Mouse (Mus musculus) CD4-positive helper T cell, adult 2 months (primary cell): ENCODE measurements around the gene Ppp1r18.

Experiments used
- DNase-seq: peaks from one replicate; pipeline ENCODE4 v3.0.0-alpha.2; 2012; ENCODE audit warnings: low read depth, missing footprints, low spot score

The Ppp1r18 gene

GRCm38 (mm10) chr17:35865481-35866280 is at the start of gene Ppp1r18:
Ppp1r18 (plus strand) TSS chr17:35865593.
- peak; percentile 66 for DNase-seq

- DNase-seq, result no peak
Measured at GRCm38 (mm10) chr17:35815836-35816235, 49.6 kb upstream of the Ppp1r18 start.

- no peak for DNase-seq
Measured at GRCm38 (mm10) chr17:35816686-35817085, 48.7 kb upstream of the Ppp1r18 start.

- DNase-seq, result no peak
Measured at GRCm38 (mm10) chr17:35817226-35817625, 48.2 kb upstream of the Ppp1r18 start.

- DNase-seq, result no peak
Measured at GRCm38 (mm10) chr17:35820111-35820510, 45.3 kb upstream of the Ppp1r18 start.

- DNase-seq, result peak; percentile 59
Measured at GRCm38 (mm10) chr17:35821439-35822430, 43.7 kb upstream of the Ppp1r18 start, which contains the start of gene Ier3. Ier3 (plus strand) TSS chr17:35821684.

GRCm38 (mm10) chr17:35822564-35822963 is 42.8 kb upstream of the Ppp1r18 start:
- no peak for DNase-seq

- peak; percentile 88 for DNase-seq
Measured at GRCm38 (mm10) chr17:35822964-35823937, 42.1 kb upstream of the Ppp1r18 start, which contains the start of gene Flot1. Flot1 (plus strand) TSS chr17:35823230.

- no peak for DNase-seq
Measured at GRCm38 (mm10) chr17:35824402-35824801, 41.0 kb upstream of the Ppp1r18 start.

GRCm38 (mm10) chr17:35825109-35825850 is 40.1 kb upstream of the Ppp1r18 start:
- DNase-seq, result no peak

- peak; percentile 89 for DNase-seq
Measured at GRCm38 (mm10) chr17:35829737-35830136, 35.7 kb upstream of the Ppp1r18 start.

- no peak for DNase-seq
Measured at GRCm38 (mm10) chr17:35832400-35833238, 32.8 kb upstream of the Ppp1r18 start.

GRCm38 (mm10) chr17:35833239-35833751 is 32.1 kb upstream of the Ppp1r18 start:
- DNase-seq, result no peak

- DNase-seq, result no peak
Measured at GRCm38 (mm10) chr17:35833894-35834293, 31.5 kb upstream of the Ppp1r18 start.

GRCm38 (mm10) chr17:35834696-35835422 is 30.5 kb upstream of the Ppp1r18 start:
- peak; percentile 26 for DNase-seq

- no peak for DNase-seq
Measured at GRCm38 (mm10) chr17:35835424-35836140, 29.8 kb upstream of the Ppp1r18 start.

GRCm38 (mm10) chr17:35836178-35836965 is 29.0 kb upstream of the Ppp1r18 start:
- DNase-seq, result peak; percentile 85
